Mouse (Mus musculus) embryonic facial prominence, embryonic 11.5 days (tissue): ENCODE measurements at regions not wholly inside any gene's neighbourhood (a gene's known extent, or its start where the extent isn't known, plus 50 kb on each side); places are given as distances from the start of the nearest gene placed in this dataset.
A peak's percentile ranks its signal among the peaks of the same experiment; 100 is the strongest.

ENCODE experiments used
- ATAC-seq: fragments of 200-750 bp; cut with Nextera tagmentation; replicated peaks from 2 replicates; pipeline ENCODE4 v1.8.0; 2017; ENCODE audit warnings: low read depth; ENCODE audit not compliant: insufficient number of reproducible peaks, low FRiP score, low TSS enrichment
- DNase-seq: peaks from one replicate; pipeline ENCODE4 v3.0.0-alpha.2; 2015; ENCODE audit warnings: low spot score
- H3K27ac ChIP-seq: fragments of 300-500 bp; sonication (generic); replicated peaks from 2 replicates; pipeline ENCODE4 v1.5.1; 2014; ENCODE audit warnings: mild to moderate bottlenecking, low read depth, low read length, control low read depth
- H3K27me3 ChIP-seq: fragments of 300-500 bp; sonication (generic); 2 replicates; pipeline ENCODE4 v1.6.1; 2014; ENCODE audit warnings: mild to moderate bottlenecking, low read length, moderate library complexity, mixed read lengths; ENCODE audit not compliant: control insufficient read depth, insufficient read depth
- H3K36me3 ChIP-seq: fragments of 300-500 bp; sonication (generic); replicated peaks from 2 replicates; pipeline ENCODE4 v1.6.1; 2014; ENCODE audit warnings: low read depth, mild to moderate bottlenecking, low read length, moderate library complexity, mixed read lengths; ENCODE audit not compliant: control insufficient read depth, insufficient read depth
- H3K4me1 ChIP-seq: fragments of 300-500 bp; sonication (generic); 2 replicates; pipeline ENCODE4 v1.6.1; 2014; ENCODE audit warnings: low read length, mixed read lengths; ENCODE audit not compliant: control insufficient read depth, insufficient read depth
- H3K4me2 ChIP-seq: fragments of 300-500 bp; sonication (generic); 2 replicates; pipeline ENCODE4 v1.6.1; 2014; ENCODE audit warnings: low read depth, mild to moderate bottlenecking, control low read depth, low read length, moderate library complexity
- H3K4me3 ChIP-seq: fragments of 300-500 bp; sonication (generic); 2 replicates; pipeline ENCODE4 v1.5.1; 2014; ENCODE audit warnings: low read depth, low read length, control low read depth
- H3K9ac ChIP-seq: fragments of 300-500 bp; sonication (generic); replicated peaks from 2 replicates; pipeline ENCODE4 v1.6.1; 2014; ENCODE audit warnings: mild to moderate bottlenecking, control low read depth, low read length
- H3K9me3 ChIP-seq: fragments of 300-500 bp; sonication (generic); replicated peaks from 2 replicates; pipeline ENCODE4 v1.6.1; 2016; ENCODE audit warnings: mild to moderate bottlenecking, low read length, inconsistent platforms, mixed read lengths; ENCODE audit not compliant: control insufficient read depth
- WGBS: fragments of 180-500 bp; shearing (Covaris S2); extraction: QIAGEN DNeasy Blood & Tissue Kit; methylation state at CpG from one replicate; pipeline ENCODE4 v1.1.7; 2014; 5-methylcytosine and 5-hydroxymethylcytosine counted together

DNA sequence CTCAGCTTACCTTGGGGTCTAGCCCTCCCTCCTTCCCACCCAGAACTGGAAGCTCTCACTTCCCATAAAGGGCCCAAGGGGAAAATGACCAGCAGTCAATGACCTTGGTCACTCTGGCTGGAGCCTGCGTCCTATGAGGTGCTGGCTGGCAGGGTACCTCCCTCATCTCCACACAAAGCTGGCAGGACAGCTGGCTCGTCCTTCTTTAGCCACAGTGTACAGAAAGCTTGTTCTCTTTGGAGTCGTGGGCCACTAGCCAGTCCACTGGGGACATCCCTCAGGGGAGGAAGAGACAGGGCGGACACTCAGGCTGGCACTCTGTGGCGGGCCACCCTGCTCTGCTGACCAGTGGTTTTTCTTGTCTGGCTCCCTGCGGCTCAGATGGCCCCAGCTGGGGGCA lies 106.3 kb downstream of the Vegfa start:
- ATAC-seq (no peak), DNase-seq (no peak)
- Histone ChIP-seq H3K4me2 (no peak overlapping the region), H3K9me3 (no peaks in the 10 kb centered on the region), H3K36me3 (no peaks in the 10 kb centered on the region), H3K4me1 (peaks cover 6% of the 10 kb centered on the region), H3K9ac (no peak overlapping the region), H3K27me3 (no peaks in the 10 kb centered on the region), H3K27ac (no peak overlapping the region), H3K4me3 (no peak overlapping the region)
- WGBS = 57% methylated on average over 6 of the region's 6 CpGs

DNA sequence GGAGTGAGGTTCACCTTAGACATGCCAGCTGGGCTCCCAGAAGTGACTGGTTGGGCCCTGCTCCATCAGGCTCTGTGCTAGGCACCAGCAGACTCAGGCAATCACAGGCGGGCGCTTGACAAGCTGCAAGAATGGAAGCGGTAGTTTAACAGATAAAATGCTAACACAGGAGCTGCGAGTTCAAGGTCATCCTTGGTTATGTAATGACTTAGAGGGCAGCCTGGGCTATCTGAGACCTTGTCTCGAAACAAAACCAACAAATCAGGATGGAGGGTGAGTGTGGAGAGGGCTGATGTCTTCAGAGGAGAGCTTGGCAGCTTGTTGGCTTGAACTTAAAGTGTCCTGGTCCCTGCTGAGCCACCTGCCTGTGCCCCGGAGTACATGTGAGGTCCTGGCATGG lies 107.6 kb downstream of the Vegfa start:
- H3K27me3 ChIP-seq = no peaks in the 10 kb centered on the region
- no peak overlapping the region for H3K27ac ChIP-seq
- no peak overlapping the region for H3K4me2 ChIP-seq
- H3K4me3 ChIP-seq = no peak overlapping the region
- DNase-seq (no peak), ATAC-seq (no peak)
- no peak overlapping the region for H3K9ac ChIP-seq
- 88% methylated on average over 6 of the region's 6 CpGs for WGBS
- H3K36me3 ChIP-seq = no peaks in the 10 kb centered on the region
- H3K4me1 ChIP-seq = peaks cover 6% of the 10 kb centered on the region
- no peaks in the 10 kb centered on the region for H3K9me3 ChIP-seq

DNA sequence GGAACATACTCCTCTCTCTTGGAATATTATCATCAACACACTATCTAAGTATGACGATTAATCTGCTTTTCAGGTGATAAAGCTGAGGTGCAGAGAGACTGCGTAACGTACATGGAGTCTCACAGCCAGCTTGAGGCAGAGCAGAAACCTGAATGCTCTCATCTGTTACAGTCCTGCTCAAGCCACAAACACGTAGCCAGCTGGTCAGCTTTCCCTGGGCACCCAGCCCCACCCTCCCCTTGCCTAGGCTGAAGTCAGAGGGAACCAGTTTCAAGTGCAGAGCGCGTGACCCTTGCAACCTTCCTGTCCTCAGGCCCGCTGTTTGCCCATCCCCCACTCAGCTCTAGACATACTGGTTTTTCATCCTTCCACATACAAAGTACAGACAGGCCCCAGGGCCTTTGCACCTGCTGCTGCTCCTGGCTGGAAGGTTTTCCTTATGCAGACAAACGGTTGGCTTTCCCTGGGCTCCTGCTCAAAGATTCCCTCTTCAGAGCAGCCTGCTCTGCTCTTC lies 108.9 kb downstream of the Vegfa start:
- no peak overlapping the region for H3K27ac ChIP-seq
- WGBS = 68% methylated on average over 8 of the region's 8 CpGs
- no peaks in the 10 kb centered on the region for H3K9me3 ChIP-seq
- H3K4me3 ChIP-seq = no peak overlapping the region
- no peaks in the 10 kb centered on the region for H3K27me3 ChIP-seq
- no peak overlapping the region for H3K9ac ChIP-seq
- ATAC-seq (no peak), DNase-seq (no peak)
- H3K36me3 ChIP-seq = no peaks in the 10 kb centered on the region
- no peak overlapping the region for H3K4me2 ChIP-seq
- no peaks in the 10 kb centered on the region for H3K4me1 ChIP-seq

DNA sequence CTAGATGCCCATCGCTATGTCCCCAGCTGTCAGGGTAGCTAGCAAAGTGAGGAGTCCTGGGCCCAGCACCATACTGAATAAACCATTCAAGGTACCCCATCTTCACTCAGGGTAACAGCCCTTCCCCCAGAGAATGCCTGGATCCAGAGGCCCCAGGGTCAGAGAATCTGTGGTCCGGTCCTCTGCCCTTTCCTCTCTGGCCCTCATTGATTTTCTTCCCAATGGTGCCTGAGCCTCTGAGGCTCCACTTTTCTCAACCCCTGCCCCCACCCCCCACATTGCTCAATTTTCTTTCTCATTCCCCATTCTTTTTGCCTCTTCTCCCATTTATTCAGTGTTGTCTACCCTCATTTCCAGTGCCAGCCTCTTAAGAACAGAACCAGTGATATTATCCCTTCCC lies 114.5 kb downstream of the Vegfa start:
- no peak for DNase-seq
- no peak for ATAC-seq
- Histone ChIP-seq H3K36me3 (no peaks in the 10 kb centered on the region), H3K9me3 (no peaks in the 10 kb centered on the region; the same call in 1 of the 2 replicates), H3K4me3 (no peak overlapping the region), H3K4me2 (no peak overlapping the region), H3K9ac (no peak overlapping the region), H3K27ac (no peak overlapping the region), H3K4me1 (no peaks in the 10 kb centered on the region), H3K27me3 (no peaks in the 10 kb centered on the region)
- WGBS = 89% methylated on average over 2 of the region's 2 CpGs

DNA sequence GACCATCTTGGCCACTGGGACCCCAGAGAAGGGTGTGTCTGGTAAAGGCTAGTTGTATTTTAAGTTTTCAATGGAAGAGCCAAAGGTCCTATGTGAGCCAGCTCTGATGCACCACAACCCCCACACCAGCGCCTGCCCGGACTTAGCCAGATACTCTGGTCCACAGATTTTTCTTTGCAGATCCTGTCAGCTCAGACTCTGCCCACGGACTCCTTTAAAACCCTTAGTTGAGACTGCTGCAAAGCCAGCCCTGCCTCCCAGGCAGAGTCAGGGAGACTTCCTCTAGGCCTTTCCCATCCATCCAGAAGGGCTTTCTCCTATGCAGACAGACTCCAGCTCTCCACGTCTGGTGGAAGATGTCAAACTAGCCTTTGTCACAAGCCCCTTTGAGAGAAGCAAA lies 115.2 kb downstream of the Vegfa start:
- ATAC-seq (no peak), DNase-seq (no peak)
- peak overlapping the region; percentile 20; the same call in 1 of the 2 replicates for H3K27ac ChIP-seq
- no peaks in the 10 kb centered on the region for H3K4me1 ChIP-seq
- no peak overlapping the region for H3K4me2 ChIP-seq
- no peaks in the 10 kb centered on the region for H3K27me3 ChIP-seq
- no peaks in the 10 kb centered on the region for H3K36me3 ChIP-seq
- WGBS = 55% methylated on average over 4 of the region's 4 CpGs
- no peak overlapping the region for H3K4me3 ChIP-seq
- no peaks in the 10 kb centered on the region; the same call in 1 of the 2 replicates for H3K9me3 ChIP-seq
- no peak overlapping the region for H3K9ac ChIP-seq

DNA sequence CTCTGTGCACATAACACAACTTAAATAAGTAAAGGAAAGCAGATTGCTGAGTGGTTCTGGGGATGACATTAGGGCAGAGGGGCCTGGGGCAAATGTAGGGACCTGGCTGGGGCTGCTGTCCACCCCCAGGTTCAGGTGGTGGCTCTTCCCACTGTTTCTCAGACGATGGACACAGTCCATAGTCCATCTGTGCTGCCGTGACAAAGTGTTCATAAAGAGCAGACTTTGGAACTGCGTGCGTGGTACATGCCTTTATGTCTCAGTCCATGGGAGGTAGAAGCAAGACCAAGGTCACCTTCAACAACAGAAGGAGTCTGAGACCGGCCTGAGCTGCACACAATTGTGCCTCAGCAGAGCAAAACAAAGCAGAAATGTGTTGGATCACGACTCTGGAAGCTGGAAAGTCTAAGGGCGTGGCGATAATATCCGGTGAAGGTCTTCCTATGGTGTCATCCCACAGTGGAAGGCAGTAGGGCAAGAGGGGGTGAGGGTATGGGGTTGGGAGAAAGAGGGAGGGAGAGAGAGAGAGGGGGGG lies 117.4 kb downstream of the Vegfa start:
- DNase-seq (no peak), ATAC-seq (no peak)
- Histone ChIP-seq H3K9me3 (no peaks in the 10 kb centered on the region; the same call in 1 of the 2 replicates), H3K27ac (no peak overlapping the region), H3K4me3 (no peak overlapping the region), H3K4me1 (no peaks in the 10 kb centered on the region), H3K9ac (no peak overlapping the region), H3K27me3 (no peaks in the 10 kb centered on the region), H3K36me3 (no peaks in the 10 kb centered on the region), H3K4me2 (no peak overlapping the region)
- 87% methylated on average over 9 of the region's 9 CpGs for WGBS

DNA sequence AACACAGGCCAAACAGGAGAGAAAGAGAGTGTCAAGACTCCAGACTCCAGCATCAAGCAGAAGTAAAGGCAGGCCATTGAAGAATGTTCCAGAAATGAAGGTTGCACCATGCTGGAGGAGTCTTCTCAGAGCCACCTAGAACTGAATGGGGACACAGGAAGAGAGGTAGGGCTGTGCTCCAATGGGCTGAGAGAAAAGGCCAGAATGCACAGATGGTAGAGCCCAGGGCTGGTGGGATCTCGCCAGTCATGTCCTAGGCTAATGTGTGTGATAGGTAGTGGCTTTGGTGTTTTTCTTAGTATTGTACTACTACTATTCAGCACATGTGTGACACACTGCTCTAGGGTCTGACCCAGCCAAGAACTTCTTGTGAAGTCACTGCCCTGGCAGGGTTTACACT lies 117.9 kb downstream of the Vegfa start:
- no peak overlapping the region for H3K4me3 ChIP-seq
- DNase-seq = no peak
- no peak for ATAC-seq
- WGBS = 83% methylated on average over 1 of the region's 1 CpGs
- no peaks in the 10 kb centered on the region for H3K27me3 ChIP-seq
- no peak overlapping the region for H3K27ac ChIP-seq
- no peaks in the 10 kb centered on the region for H3K36me3 ChIP-seq
- H3K4me2 ChIP-seq = no peak overlapping the region
- no peaks in the 10 kb centered on the region; the same call in 1 of the 2 replicates for H3K9me3 ChIP-seq
- no peaks in the 10 kb centered on the region for H3K4me1 ChIP-seq
- no peak overlapping the region for H3K9ac ChIP-seq

DNA sequence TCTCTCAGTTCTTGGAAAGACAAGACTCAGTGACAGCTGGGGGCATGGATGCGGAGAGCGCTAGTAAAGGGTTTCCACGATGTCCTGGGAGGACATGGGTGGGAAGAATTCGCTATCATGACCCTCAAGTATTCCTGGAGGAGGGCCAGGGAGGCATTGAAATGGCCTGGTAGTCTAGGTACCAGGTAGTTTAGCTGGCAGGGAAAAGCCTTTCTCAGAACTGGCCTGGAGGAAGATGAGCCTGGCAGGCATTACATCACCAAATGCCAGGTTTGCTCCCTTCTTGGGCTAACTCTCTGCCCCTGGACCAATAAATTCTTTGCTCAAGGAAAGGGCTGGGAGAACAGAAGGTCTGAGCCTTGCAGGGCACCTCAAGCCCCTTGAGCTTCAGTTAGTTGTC lies 118.5 kb downstream of the Vegfa start:
- no peaks in the 10 kb centered on the region for H3K36me3 ChIP-seq
- H3K9ac ChIP-seq = no peak overlapping the region
- DNase-seq (no peak), ATAC-seq (no peak)
- H3K4me1 ChIP-seq = no peaks in the 10 kb centered on the region
- no peak overlapping the region for H3K4me3 ChIP-seq
- no peaks in the 10 kb centered on the region; the same call in 1 of the 2 replicates for H3K9me3 ChIP-seq
- H3K27ac ChIP-seq = no peak overlapping the region
- 95% methylated on average over 4 of the region's 4 CpGs for WGBS
- no peaks in the 10 kb centered on the region for H3K27me3 ChIP-seq
- H3K4me2 ChIP-seq = no peak overlapping the region
